Mouse (Mus musculus) forebrain, embryonic 15.5 days (tissue): ENCODE measurements around the gene H2afy. TPM values are rescaled to one million over a fixed set of nuclear protein-coding genes. Genes with fewer than 3 reads are reported as not detected.

ENCODE experiments used
- ATAC-seq: fragments of 200-750 bp; cut with Nextera tagmentation; replicated peaks from 2 replicates; pipeline ENCODE4 v1.8.0; 2017; ENCODE audit warnings: mild to moderate bottlenecking, moderate TSS enrichment, moderate library complexity
- H3K27ac ChIP-seq: fragments of 300-500 bp; sonication (generic); replicated peaks from 2 replicates; pipeline ENCODE4 v1.5.1; 2015; ENCODE audit warnings: mild to moderate bottlenecking, inconsistent platforms
- H3K27me3 ChIP-seq: fragments of 300-500 bp; sonication (generic); 2 replicates; pipeline ENCODE4 v1.6.1; 2015; ENCODE audit warnings: inconsistent platforms
- H3K36me3 ChIP-seq: fragments of 300-500 bp; sonication (generic); 2 replicates; pipeline ENCODE4 v1.6.1; 2015; ENCODE audit warnings: mild to moderate bottlenecking, inconsistent platforms
- H3K4me1 ChIP-seq: fragments of 300-500 bp; sonication (generic); 2 replicates; pipeline ENCODE4 v1.6.1; 2015; ENCODE audit warnings: inconsistent platforms
- H3K4me2 ChIP-seq: fragments of 300-500 bp; sonication (generic); replicated peaks from 2 replicates; pipeline ENCODE4 v1.6.1; 2015; ENCODE audit warnings: mild to moderate bottlenecking, inconsistent platforms
- H3K4me3 ChIP-seq: fragments of 300-500 bp; sonication (generic); 2 replicates; pipeline ENCODE4 v1.5.1; 2015; ENCODE audit warnings: mild to moderate bottlenecking, inconsistent platforms
- H3K9ac ChIP-seq: fragments of 300-500 bp; sonication (generic); replicated peaks from 2 replicates; pipeline ENCODE4 v1.6.1; 2015; ENCODE audit warnings: mild to moderate bottlenecking, inconsistent platforms
- H3K9me3 ChIP-seq: fragments of 300-500 bp; sonication (generic); 2 replicates; pipeline ENCODE4 v1.6.1; 2016; ENCODE audit warnings: inconsistent platforms
- WGBS: fragments of 180-500 bp; shearing (Covaris S2); methylation state at CpG from one replicate; pipeline ENCODE4 v1.1.7; 2015; ENCODE audit warnings: mixed read lengths; 5-methylcytosine and 5-hydroxymethylcytosine counted together
- polyA plus RNA-seq: library from polyadenylated mRNA; unstranded; fragments of >200 nt; fragmentation: Nextera tagmentation; extraction: Ambion mirVana; gene quantifications from 2 replicates; pipeline ENCODE4 v1.2.1, GENCODE M21; 2015

The H2afy gene
- polyA plus RNA-seq, 1 experiment from 2014 or later, result 424 TPM

- Histone ChIP-seq H3K4me2 (no peak overlapping the region), H3K9ac (no peak overlapping the region), H3K4me1 (peaks cover 8% of the 10 kb centered on the region), H3K27ac (no peak overlapping the region), H3K4me3 (no peak overlapping the region), H3K9me3 (no peaks in the 10 kb centered on the region), H3K27me3 (no peaks in the 10 kb centered on the region), H3K36me3 (peaks cover 36% of the 10 kb centered on the region; the same call in 1 of the 2 replicates)
- 50% methylated on average over 5 of the region's 5 CpGs for WGBS
- no peak for ATAC-seq
These were observed 54.5 kb downstream of the H2afy start for GRCm38 (mm10) chr13:56081656-56082055.

GRCm38 (mm10) chr13:56079616-56080015, 56.5 kb downstream of the H2afy start:
- no peak overlapping the region for H3K4me3 ChIP-seq
- peaks cover 8% of the 10 kb centered on the region for H3K4me1 ChIP-seq

GRCm38 (mm10) chr13:56078724-56079262, 57.4 kb downstream of the H2afy start:
- Histone ChIP-seq H3K27me3 (no peaks in the 10 kb centered on the region), H3K36me3 (peaks cover 61% of the 10 kb centered on the region), H3K4me2 (no peak overlapping the region), H3K4me3 (no peak overlapping the region), H3K9me3 (no peaks in the 10 kb centered on the region), H3K27ac (no peak overlapping the region), H3K9ac (no peak overlapping the region), H3K4me1 (peaks cover 5% of the 10 kb centered on the region)
- 73% methylated on average over 17 of the region's 17 CpGs for WGBS
- ATAC-seq, result no peak

More at GRCm38 (mm10) chr13:56079616-56080015, 56.5 kb downstream of the H2afy start:
- Histone ChIP-seq H3K4me2 (no peak overlapping the region), H3K27me3 (no peaks in the 10 kb centered on the region), H3K36me3 (peaks cover 54% of the 10 kb centered on the region), H3K27ac (no peak overlapping the region), H3K9me3 (no peaks in the 10 kb centered on the region), H3K9ac (no peak overlapping the region)
- no peak for ATAC-seq
- 95% methylated on average over 2 of the region's 2 CpGs for WGBS

GRCm38 (mm10) chr13:56075930-56076329, 60.2 kb downstream of the H2afy start:
- 78% methylated on average over 8 of the region's 8 CpGs for WGBS
- no peak overlapping the region for H3K27ac ChIP-seq
- H3K9me3 ChIP-seq, result no peaks in the 10 kb centered on the region
- H3K4me1 ChIP-seq, result peaks cover 10% of the 10 kb centered on the region
- no peak overlapping the region for H3K4me3 ChIP-seq
- peaks cover 55% of the 10 kb centered on the region for H3K36me3 ChIP-seq
- H3K9ac ChIP-seq, result no peak overlapping the region
- H3K4me2 ChIP-seq, result no peak overlapping the region
- H3K27me3 ChIP-seq, result no peaks in the 10 kb centered on the region
- ATAC-seq, result no peak

GRCm38 (mm10) chr13:56073186-56073585, 63.0 kb downstream of the H2afy start:
- ATAC-seq, result no peak

GRCm38 (mm10) chr13:56072268-56072607, 63.9 kb downstream of the H2afy start:
- Histone ChIP-seq H3K9me3 (no peaks in the 10 kb centered on the region), H3K27me3 (no peaks in the 10 kb centered on the region), H3K36me3 (peaks cover 38% of the 10 kb centered on the region), H3K27ac (no peak overlapping the region; the same call in 1 of the 2 replicates), H3K4me1 (peaks cover 10% of the 10 kb centered on the region), H3K4me3 (no peak overlapping the region), H3K9ac (no peak overlapping the region), H3K4me2 (no peak overlapping the region)
- ATAC-seq, result peak; percentile 53
- WGBS, result 24% methylated on average over 4 of the region's 4 CpGs

More at GRCm38 (mm10) chr13:56073186-56073585, 63.0 kb downstream of the H2afy start:
- Histone ChIP-seq H3K27ac (no peak overlapping the region), H3K9me3 (no peaks in the 10 kb centered on the region), H3K9ac (no peak overlapping the region), H3K4me3 (no peak overlapping the region), H3K4me1 (peaks cover 10% of the 10 kb centered on the region), H3K36me3 (peaks cover 42% of the 10 kb centered on the region), H3K27me3 (no peaks in the 10 kb centered on the region), H3K4me2 (no peak overlapping the region)
- 84% methylated on average over 5 of the region's 5 CpGs for WGBS

GRCm38 (mm10) chr13:56071586-56072267, 64.4 kb downstream of the H2afy start:
- ATAC-seq, result peak; percentile 26; the same call in 1 of the 2 replicates

GRCm38 (mm10) chr13:56069643-56070042, 66.5 kb downstream of the H2afy start:
- Histone ChIP-seq H3K9me3 (no peaks in the 10 kb centered on the region), H3K36me3 (peaks cover 14% of the 10 kb centered on the region), H3K9ac (no peak overlapping the region), H3K27me3 (no peaks in the 10 kb centered on the region), H3K4me3 (no peak overlapping the region), H3K4me1 (peaks cover 10% of the 10 kb centered on the region), H3K27ac (no peak overlapping the region), H3K4me2 (no peak overlapping the region)
- ATAC-seq, result no peak
- 85% methylated on average over 6 of the region's 6 CpGs for WGBS

More at GRCm38 (mm10) chr13:56071586-56072267, 64.4 kb downstream of the H2afy start:
- H3K4me2 ChIP-seq, result no peak overlapping the region
- no peak overlapping the region for H3K4me3 ChIP-seq
- peaks cover 10% of the 10 kb centered on the region for H3K4me1 ChIP-seq
- H3K9me3 ChIP-seq, result no peaks in the 10 kb centered on the region
- peaks cover 35% of the 10 kb centered on the region for H3K36me3 ChIP-seq
- H3K27me3 ChIP-seq, result no peaks in the 10 kb centered on the region
- H3K9ac ChIP-seq, result no peak overlapping the region
- peak overlapping the region; percentile 72 for H3K27ac ChIP-seq
- WGBS, result 65% methylated on average over 16 of the region's 16 CpGs

GRCm38 (mm10) chr13:56068517-56068916, 67.6 kb downstream of the H2afy start:
- Histone ChIP-seq H3K9me3 (no peaks in the 10 kb centered on the region), H3K4me1 (peaks cover 10% of the 10 kb centered on the region), H3K36me3 (peaks cover 4% of the 10 kb centered on the region; the same call in 1 of the 2 replicates), H3K9ac (no peak overlapping the region), H3K27me3 (no peaks in the 10 kb centered on the region), H3K4me3 (no peak overlapping the region), H3K4me2 (no peak overlapping the region), H3K27ac (no peak overlapping the region)
- 29% methylated on average over 4 of the region's 4 CpGs for WGBS
- ATAC-seq, result no peak

- Histone ChIP-seq H3K36me3 (peaks cover 4% of the 10 kb centered on the region; the same call in 1 of the 2 replicates), H3K27ac (no peak overlapping the region), H3K4me1 (peaks cover 4% of the 10 kb centered on the region), H3K9me3 (no peaks in the 10 kb centered on the region), H3K4me3 (no peak overlapping the region), H3K9ac (no peak overlapping the region), H3K27me3 (no peaks in the 10 kb centered on the region), H3K4me2 (no peak overlapping the region)
- 98% methylated on average over 2 of the region's 2 CpGs for WGBS
- ATAC-seq, result no peak
These were observed 69.3 kb downstream of the H2afy start for GRCm38 (mm10) chr13:56066904-56067303.

- H3K27ac ChIP-seq, result no peak overlapping the region
- H3K4me1 ChIP-seq, result no peaks in the 10 kb centered on the region; the same call in 1 of the 2 replicates
- no peaks in the 10 kb centered on the region for H3K9me3 ChIP-seq
- WGBS, result 76% methylated on average over 21 of the region's 21 CpGs
- no peak overlapping the region for H3K4me2 ChIP-seq
- H3K4me3 ChIP-seq, result no peak overlapping the region
- no peak for ATAC-seq
- no peak overlapping the region for H3K9ac ChIP-seq
- H3K36me3 ChIP-seq, result peaks cover 4% of the 10 kb centered on the region; the same call in 1 of the 2 replicates
- H3K27me3 ChIP-seq, result no peaks in the 10 kb centered on the region
These were observed 70.0 kb downstream of the H2afy start for GRCm38 (mm10) chr13:56066152-56066551.

GRCm38 (mm10) chr13:56057761-56058160, 78.4 kb downstream of the H2afy start:
- Histone ChIP-seq H3K9ac (no peak overlapping the region), H3K4me3 (no peak overlapping the region), H3K27me3 (no peaks in the 10 kb centered on the region), H3K36me3 (no peaks in the 10 kb centered on the region), H3K9me3 (no peaks in the 10 kb centered on the region), H3K4me1 (peaks cover 13% of the 10 kb centered on the region), H3K27ac (peak overlapping the region; percentile 62), H3K4me2 (no peak overlapping the region)
- no peak for ATAC-seq
- WGBS, result 68% methylated on average over 8 of the region's 8 CpGs
